Mouse (Mus musculus) lung, embryonic 15.5 days (tissue): ENCODE results near the gene Ptpre. TPM values are rescaled to one million over a fixed set of nuclear protein-coding genes. Genes with fewer than 3 reads are reported as not detected.

Source experiments
- ATAC-seq: fragments of 200-750 bp; cut with Nextera tagmentation; 2 replicates; pipeline ENCODE4 v1.8.0; 2017; ENCODE audit warnings: moderate number of reproducible peaks, borderline replicate concordance; ENCODE audit not compliant: low FRiP score, low TSS enrichment; ENCODE audit errors: extremely low read depth
- H3K27ac ChIP-seq: fragments of 300-500 bp; sonication (generic); 2 replicates; pipeline ENCODE4 v1.5.1; 2015; ENCODE audit warnings: moderate library complexity, mild to moderate bottlenecking, inconsistent platforms
- H3K27me3 ChIP-seq: fragments of 300-500 bp; sonication (generic); 2 replicates; pipeline ENCODE4 v1.6.1; 2015; ENCODE audit warnings: inconsistent platforms
- H3K36me3 ChIP-seq: fragments of 300-500 bp; sonication (generic); 2 replicates; pipeline ENCODE4 v1.6.1; 2015; ENCODE audit warnings: inconsistent platforms
- H3K4me1 ChIP-seq: fragments of 300-500 bp; sonication (generic); 2 replicates; pipeline ENCODE4 v1.6.1; 2015; ENCODE audit warnings: inconsistent platforms
- H3K4me2 ChIP-seq: fragments of 300-500 bp; sonication (generic); 2 replicates; pipeline ENCODE4 v1.6.1; 2015; ENCODE audit warnings: inconsistent platforms, mild to moderate bottlenecking, moderate library complexity
- H3K4me3 ChIP-seq: fragments of 300-500 bp; sonication (generic); 2 replicates; pipeline ENCODE4 v1.5.1; 2015; ENCODE audit warnings: mild to moderate bottlenecking, inconsistent platforms
- H3K9ac ChIP-seq: fragments of 300-500 bp; sonication (generic); 2 replicates; pipeline ENCODE4 v1.6.1; 2015; ENCODE audit warnings: inconsistent platforms
- H3K9me3 ChIP-seq: fragments of 300-500 bp; sonication (generic); 2 replicates; pipeline ENCODE4 v1.6.1; 2016; ENCODE audit warnings: inconsistent platforms
- WGBS: fragments of 180-500 bp; shearing (Covaris S2); methylation state at CpG from one replicate; pipeline ENCODE4 v1.1.7; 2015; 5-methylcytosine and 5-hydroxymethylcytosine counted together
- polyA plus RNA-seq: library from polyadenylated mRNA; unstranded; fragments of >200 nt; fragmentation: Nextera tagmentation; extraction: Ambion mirVana; gene quantifications from 2 replicates; pipeline ENCODE4 v1.2.1, GENCODE M21; 2015

Gene Ptpre
- polyA plus RNA-seq, 1 experiment from 2014 or later = 2.2 TPM

DNA sequence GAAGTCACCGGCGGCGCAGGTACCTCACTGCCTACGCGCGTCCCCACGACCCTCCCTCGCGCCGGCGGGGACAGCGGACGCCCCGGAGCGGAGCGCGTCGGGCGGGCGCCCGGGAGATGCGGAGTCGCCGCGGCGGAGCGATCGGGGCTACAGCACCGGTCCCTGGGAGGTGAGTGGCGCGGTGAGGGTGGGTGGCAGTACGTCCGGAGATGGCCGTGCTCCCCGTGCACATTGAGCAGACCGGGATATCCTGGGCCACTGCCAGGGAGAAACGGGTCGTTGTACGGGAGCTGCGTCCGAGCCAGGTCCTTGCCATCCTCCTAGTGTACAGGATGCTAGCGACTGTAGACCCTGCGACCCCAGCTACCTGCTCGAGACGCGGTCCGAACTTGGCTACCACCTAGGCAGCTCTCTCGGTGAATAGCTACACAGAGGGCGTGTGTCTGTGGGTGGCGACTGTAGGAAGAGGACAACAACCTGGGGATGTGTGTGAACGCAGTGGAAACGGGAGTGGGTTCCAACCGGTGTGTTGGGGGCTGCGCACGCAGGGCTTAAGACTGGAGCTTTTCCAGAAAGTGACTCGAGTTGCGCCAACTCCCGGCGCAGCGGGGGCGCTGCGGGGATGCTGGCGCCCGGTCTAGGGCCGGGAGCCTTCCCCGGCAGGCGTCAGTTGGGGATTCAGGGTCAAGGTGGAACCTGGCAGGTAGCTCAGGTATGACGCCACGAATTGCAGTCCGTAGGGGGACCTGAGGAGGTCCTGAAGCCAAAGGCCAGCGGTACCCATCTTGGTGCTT, 864 bp downstream of the Ptpre start:
- no peaks in the 10 kb centered on the region for H3K9me3 ChIP-seq
- under 1% methylated on average over 71 of the region's 71 CpGs for WGBS

DNA sequence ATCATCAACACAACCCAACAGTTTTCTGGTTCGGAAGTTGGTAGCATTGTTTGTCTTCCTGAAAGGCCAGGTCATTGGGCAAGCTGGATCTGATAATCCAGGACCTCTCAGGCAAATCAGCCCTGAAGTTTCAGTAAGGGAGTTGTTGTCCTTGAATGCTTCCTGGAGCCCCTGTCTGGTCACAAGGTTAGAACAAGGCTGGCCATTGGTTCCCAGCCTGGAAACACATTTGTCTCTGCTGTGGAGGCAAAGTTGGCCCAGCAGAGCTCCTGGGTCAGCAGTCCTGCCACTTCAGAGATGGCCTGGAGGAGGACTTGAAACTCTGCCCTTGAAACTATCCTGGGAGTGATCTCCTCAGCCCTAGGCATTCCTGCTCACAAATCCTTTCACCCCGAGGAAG, 2.1 kb downstream of the Ptpre start:
- Histone ChIP-seq H3K9me3 (no peaks in the 10 kb centered on the region), H3K36me3 (no peaks in the 10 kb centered on the region), H3K27ac (no peak overlapping the region), H3K4me1 (peaks cover 10% of the 10 kb centered on the region; the same call in 1 of the 2 replicates), H3K4me2 (no peak overlapping the region), H3K4me3 (no peak overlapping the region), H3K27me3 (peaks cover 19% of the 10 kb centered on the region), H3K9ac (no peak overlapping the region)
- ATAC-seq = no peak
- 78% methylated on average over 2 of the region's 2 CpGs for WGBS

More for the DNA sequence above, 864 bp downstream of the Ptpre start:
- peaks cover 19% of the 10 kb centered on the region for H3K27me3 ChIP-seq
- H3K27ac ChIP-seq = no peak overlapping the region
- H3K4me1 ChIP-seq = peaks cover 10% of the 10 kb centered on the region; the same call in 1 of the 2 replicates
- peak overlapping the region; percentile 41 for H3K9ac ChIP-seq
- H3K36me3 ChIP-seq = no peaks in the 10 kb centered on the region
- peak overlapping the region; percentile 94 for H3K4me2 ChIP-seq
- peak; percentile 47 for ATAC-seq
- peak overlapping the region; percentile 56 for H3K4me3 ChIP-seq

DNA sequence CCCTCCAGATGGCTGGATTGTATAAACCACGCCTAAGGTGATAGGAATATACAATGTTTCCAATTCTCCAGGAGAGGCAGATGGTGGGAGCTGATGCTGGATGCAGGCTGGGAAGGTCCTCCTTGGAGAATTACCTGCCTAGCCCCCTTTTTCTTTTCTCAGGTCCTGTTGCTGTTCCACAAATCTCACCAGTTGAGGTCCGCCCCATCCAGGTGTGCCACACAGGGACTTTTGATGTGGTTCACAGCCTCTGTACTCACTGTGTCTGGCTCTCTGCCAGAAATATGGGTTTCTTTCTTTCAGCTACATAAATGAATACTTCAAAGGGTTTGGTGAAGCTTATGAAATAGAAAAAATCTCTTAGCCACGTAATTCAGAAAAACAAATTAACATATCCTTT, 5.0 kb downstream of the Ptpre start:
- Histone ChIP-seq H3K4me2 (no peak overlapping the region), H3K4me3 (no peak overlapping the region), H3K27me3 (peaks cover 19% of the 10 kb centered on the region), H3K9me3 (no peaks in the 10 kb centered on the region), H3K27ac (no peak overlapping the region), H3K9ac (no peak overlapping the region), H3K36me3 (no peaks in the 10 kb centered on the region), H3K4me1 (peaks cover 26% of the 10 kb centered on the region)
- ATAC-seq = no peak
- WGBS = 61% methylated on average over 3 of the region's 3 CpGs

DNA sequence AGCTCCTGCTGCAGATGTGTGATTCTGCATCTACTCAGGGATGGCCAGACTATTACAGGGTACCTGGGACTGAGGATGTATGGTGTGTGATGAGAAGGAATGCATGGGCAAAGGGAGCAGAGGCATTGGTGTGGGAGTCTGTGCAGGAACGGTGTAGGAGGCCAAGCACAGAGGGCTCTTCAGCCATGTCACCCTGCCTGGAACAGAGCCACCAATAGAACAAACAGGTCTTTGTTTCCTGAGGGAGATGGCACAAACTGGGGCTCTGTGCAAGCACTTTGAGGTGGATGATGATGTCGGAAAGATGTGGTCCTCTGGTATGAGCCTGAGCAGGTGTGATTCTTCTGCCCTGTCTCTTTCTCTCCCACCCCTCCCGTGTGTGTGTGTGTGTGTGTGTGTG, 5.8 kb downstream of the Ptpre start:
- Histone ChIP-seq H3K27ac (no peak overlapping the region), H3K36me3 (no peaks in the 10 kb centered on the region), H3K4me3 (no peak overlapping the region), H3K4me2 (no peak overlapping the region), H3K27me3 (peaks cover 17% of the 10 kb centered on the region), H3K4me1 (peaks cover 22% of the 10 kb centered on the region), H3K9ac (no peak overlapping the region), H3K9me3 (no peaks in the 10 kb centered on the region)
- 52% methylated on average over 3 of the region's 3 CpGs for WGBS
- ATAC-seq = no peak

DNA sequence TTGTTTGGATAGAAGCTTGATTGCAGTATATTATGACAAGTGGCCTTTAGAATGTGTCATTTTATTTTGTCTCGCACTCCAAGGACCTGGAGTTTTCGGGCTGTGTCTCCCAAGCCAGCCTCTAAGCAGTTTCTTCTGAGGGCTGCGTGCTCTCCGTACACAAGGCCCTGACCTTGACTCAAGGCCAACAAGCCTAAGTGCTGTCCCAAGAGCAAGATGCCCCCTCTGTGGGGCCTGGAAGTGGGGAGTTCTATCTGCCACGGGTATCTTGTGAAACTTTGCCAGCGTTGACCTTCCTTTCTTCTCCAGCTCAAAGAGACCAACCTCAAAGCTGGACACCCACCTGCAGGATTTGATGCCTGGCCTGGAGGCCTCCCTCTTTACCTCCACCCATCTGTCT, 7.0 kb downstream of the Ptpre start:
- Histone ChIP-seq H3K27me3 (peaks cover 5% of the 10 kb centered on the region; the same call in 1 of the 2 replicates), H3K4me3 (no peak overlapping the region), H3K27ac (no peak overlapping the region), H3K36me3 (no peaks in the 10 kb centered on the region), H3K4me1 (peaks cover 16% of the 10 kb centered on the region), H3K4me2 (no peak overlapping the region), H3K9ac (no peak overlapping the region), H3K9me3 (no peaks in the 10 kb centered on the region)
- WGBS = 79% methylated on average over 6 of the region's 6 CpGs
- no peak for ATAC-seq

DNA sequence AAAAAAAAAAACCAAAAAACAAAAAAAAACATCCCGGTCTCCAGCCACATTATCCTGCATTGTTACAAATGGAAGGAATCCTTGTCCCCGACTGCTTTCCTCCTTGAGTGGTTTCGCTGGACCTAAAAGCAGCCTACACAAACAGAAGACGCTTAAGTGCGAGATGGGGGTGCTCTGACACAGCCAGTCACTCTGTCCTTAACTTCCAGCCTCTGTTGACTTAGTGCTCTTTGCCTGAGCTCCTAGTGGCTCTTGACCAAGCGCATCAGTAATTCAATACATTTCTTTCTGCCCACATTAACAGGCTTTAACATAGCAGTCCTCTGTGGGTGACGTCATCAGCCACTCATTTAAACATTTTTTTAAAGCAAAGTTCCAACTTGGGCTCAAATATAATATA, 8.7 kb downstream of the Ptpre start:
- Histone ChIP-seq H3K27ac (peak overlapping the region; percentile 69), H3K4me3 (no peak overlapping the region), H3K36me3 (no peaks in the 10 kb centered on the region), H3K9me3 (no peaks in the 10 kb centered on the region), H3K4me2 (0 out of 2 replicates have a peak overlapping the region, but pooled peaks have one; percentile 8), H3K4me1 (peaks cover 18% of the 10 kb centered on the region), H3K27me3 (no peaks in the 10 kb centered on the region), H3K9ac (no peak overlapping the region)
- peak; percentile 43 for ATAC-seq
- WGBS = 45% methylated on average over 7 of the region's 7 CpGs

DNA sequence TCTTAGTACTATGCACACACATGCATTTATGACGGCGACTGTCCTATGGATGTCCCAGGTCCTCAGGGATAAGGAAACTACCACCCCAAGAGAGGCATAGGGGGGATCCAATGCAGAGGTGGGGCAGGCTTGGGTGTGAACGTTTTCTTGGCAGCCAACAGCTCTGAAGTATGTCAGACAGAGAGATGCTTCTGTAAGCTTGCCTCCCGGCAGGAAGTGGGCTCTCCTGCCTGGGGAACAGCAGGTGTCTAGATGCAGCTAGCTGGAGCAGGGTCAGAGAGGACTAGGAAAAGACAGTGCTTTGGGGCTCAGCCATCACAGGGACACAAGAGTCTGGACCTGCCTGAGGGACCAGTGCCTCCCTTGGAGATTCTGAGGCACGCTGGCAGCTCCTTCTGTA, 9.2 kb downstream of the Ptpre start:
- no peak overlapping the region for H3K9ac ChIP-seq
- no peak overlapping the region for H3K4me3 ChIP-seq
- H3K4me1 ChIP-seq = peaks cover 22% of the 10 kb centered on the region
- 29% methylated on average over 5 of the region's 5 CpGs for WGBS
- H3K27me3 ChIP-seq = no peaks in the 10 kb centered on the region
- H3K4me2 ChIP-seq = no peak overlapping the region
- ATAC-seq = no peak
- H3K9me3 ChIP-seq = no peaks in the 10 kb centered on the region
- no peaks in the 10 kb centered on the region for H3K36me3 ChIP-seq
- peak overlapping the region; percentile 12; the same call in 1 of the 2 replicates for H3K27ac ChIP-seq

DNA sequence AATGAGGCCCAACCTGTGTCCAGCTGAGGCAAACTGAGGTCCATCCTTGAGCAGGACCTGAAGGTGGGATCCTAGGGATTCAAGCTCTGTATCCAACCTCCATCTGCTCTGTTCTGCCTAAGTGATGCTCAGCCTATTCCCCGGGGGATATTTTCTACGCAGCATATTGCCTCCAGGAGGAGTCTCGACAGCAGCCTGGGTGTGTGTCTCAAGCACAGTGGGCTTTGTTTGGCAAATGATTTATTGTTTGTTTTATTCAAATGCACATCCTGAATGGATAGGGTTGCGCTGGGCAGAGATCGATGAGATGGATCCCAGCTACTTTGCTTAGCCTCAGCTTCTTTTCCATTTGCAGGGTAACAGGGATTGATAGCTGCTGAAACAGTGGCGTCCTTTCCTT, 11.2 kb downstream of the Ptpre start:
- no peak overlapping the region for H3K9ac ChIP-seq
- H3K4me2 ChIP-seq = no peak overlapping the region
- H3K9me3 ChIP-seq = no peaks in the 10 kb centered on the region
- peaks cover 25% of the 10 kb centered on the region for H3K4me1 ChIP-seq
- no peak for ATAC-seq
- no peaks in the 10 kb centered on the region for H3K36me3 ChIP-seq
- WGBS = 74% methylated on average over 6 of the region's 6 CpGs
- no peak overlapping the region for H3K27ac ChIP-seq
- H3K27me3 ChIP-seq = no peaks in the 10 kb centered on the region
- H3K4me3 ChIP-seq = no peak overlapping the region

DNA sequence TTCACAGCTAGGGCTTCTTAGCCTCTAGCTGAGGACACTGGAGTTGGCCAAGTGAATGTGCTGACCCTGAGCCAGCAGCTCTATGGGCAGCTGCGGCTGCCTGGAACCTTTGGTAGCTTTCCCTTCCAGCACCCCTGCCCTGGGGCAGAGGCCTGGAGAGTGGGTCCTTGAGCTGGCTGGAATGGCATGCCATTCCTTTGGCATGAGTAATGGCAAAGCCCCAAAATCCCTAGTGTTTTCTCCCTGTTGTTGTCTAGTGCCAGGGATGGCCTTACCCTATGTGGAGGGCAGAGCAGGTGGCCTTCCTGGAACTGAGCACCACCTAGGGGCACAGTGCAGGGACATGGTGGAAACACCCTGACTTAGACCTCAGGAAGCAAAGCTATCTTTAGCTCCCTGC, 14.3 kb downstream of the Ptpre start:
- Histone ChIP-seq H3K4me2 (no peak overlapping the region), H3K4me3 (no peak overlapping the region), H3K36me3 (no peaks in the 10 kb centered on the region), H3K9me3 (no peaks in the 10 kb centered on the region), H3K4me1 (peaks cover 12% of the 10 kb centered on the region), H3K27ac (0 out of 2 replicates have a peak overlapping the region, but pooled peaks have one; percentile 3), H3K27me3 (no peaks in the 10 kb centered on the region), H3K9ac (no peak overlapping the region)
- 48% methylated on average over 1 of the region's 1 CpGs for WGBS
- ATAC-seq = no peak

DNA sequence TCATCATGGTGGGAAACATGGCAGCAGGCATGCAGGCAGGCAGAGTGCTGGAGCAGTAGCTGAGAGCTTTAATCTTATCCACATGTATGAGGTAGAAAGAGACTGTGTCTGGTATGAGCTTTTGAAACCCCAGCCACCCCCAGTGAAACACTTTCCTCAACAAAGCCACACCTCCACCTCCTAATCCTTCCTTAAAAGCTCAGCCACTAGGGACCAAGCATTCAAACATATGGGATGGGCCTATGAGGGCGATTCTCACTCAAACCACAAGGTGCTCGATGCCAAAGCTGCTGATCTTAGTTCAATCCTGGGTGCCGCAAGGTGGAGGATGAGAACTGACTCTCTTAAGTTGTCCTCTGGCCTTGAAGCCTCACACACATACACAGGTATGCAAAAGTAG, 16.3 kb downstream of the Ptpre start:
- Histone ChIP-seq H3K4me1 (peaks cover 9% of the 10 kb centered on the region), H3K36me3 (no peaks in the 10 kb centered on the region), H3K4me3 (no peak overlapping the region), H3K27ac (no peak overlapping the region), H3K9me3 (no peaks in the 10 kb centered on the region), H3K4me2 (no peak overlapping the region), H3K9ac (no peak overlapping the region), H3K27me3 (no peaks in the 10 kb centered on the region)
- no peak for ATAC-seq
- WGBS = 69% methylated on average over 3 of the region's 3 CpGs

DNA sequence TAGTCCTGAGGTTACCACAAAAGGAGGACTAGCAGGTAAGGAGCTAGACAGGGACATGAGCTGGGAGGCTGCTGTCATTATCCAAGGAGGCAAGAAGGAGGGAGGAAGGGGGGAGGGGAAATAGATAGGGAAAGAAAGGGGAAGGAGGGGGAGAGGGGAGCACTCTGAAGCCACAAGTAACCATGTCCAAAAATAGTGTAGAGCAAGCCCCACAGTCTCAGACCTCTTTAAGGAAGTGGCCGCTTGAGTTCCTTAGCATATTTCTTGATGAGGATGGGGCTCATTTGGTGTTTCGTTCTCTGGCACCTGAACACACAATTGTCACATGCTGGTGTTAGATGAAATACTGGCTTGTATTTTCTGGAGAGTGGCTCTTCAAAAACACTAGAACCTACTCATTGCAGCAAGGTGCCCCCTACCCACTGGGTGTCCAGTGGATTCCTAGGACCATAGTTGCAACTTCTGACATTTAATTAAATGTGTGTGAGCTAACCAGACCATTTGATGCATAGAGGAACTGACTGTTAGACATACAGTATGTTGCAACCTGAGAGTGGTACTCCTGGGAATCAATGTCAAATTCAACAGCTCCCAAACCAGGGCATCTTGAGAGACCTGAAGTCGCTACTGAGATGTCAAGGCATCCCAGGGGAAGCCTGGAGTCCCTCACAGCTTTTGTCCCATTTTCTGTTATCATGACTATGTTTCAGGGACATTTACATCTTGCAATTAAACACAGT, 19.6 kb downstream of the Ptpre start:
- Histone ChIP-seq H3K27me3 (no peaks in the 10 kb centered on the region), H3K4me1 (no peaks in the 10 kb centered on the region), H3K36me3 (no peaks in the 10 kb centered on the region), H3K4me3 (no peak overlapping the region), H3K9me3 (no peaks in the 10 kb centered on the region), H3K27ac (no peak overlapping the region), H3K9ac (no peak overlapping the region), H3K4me2 (no peak overlapping the region)
- WGBS = 71% methylated on average over 3 of the region's 3 CpGs
- ATAC-seq = no peak

DNA sequence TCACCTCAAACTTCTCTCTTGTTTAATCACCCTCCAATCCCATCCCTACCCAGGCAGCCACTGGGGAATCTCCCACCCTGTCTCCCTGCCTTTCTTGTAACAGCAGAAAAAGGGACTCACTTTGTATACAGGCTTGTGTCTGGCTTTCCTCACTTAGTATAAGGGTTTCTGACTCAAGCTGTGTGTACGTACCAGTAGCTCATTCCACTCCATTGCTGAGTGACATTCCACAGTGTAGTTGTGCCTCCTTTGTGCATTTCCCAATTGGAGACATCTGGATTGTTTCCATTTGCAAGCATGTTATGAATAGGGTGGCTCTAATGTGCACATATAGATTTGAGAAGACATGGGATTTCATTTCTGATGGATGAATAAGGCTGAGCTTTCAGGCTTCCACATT, 23.0 kb downstream of the Ptpre start:
- Histone ChIP-seq H3K4me2 (no peak overlapping the region), H3K27me3 (no peaks in the 10 kb centered on the region), H3K9ac (no peak overlapping the region), H3K4me1 (no peaks in the 10 kb centered on the region), H3K9me3 (no peaks in the 10 kb centered on the region), H3K27ac (no peak overlapping the region), H3K36me3 (no peaks in the 10 kb centered on the region), H3K4me3 (no peak overlapping the region)
- no peak for ATAC-seq
- 43% methylated on average over 1 of the region's 1 CpGs for WGBS
